Mouse (Mus musculus) myocyte (in vitro differentiated cells): Measurements from ENCODE around the gene Erbb2.

Experiments
- E2F4 ChIP-seq: IDR thresholded peaks from one replicate; pipeline ENCODE4 v1.6.1; 2011; ENCODE audit warnings: mild to moderate bottlenecking, control low read depth, moderate library complexity; ENCODE audit not compliant: insufficient read depth
- MAX ChIP-seq: IDR thresholded peaks from one replicate; pipeline ENCODE4 v1.6.1; 2011; ENCODE audit warnings: low read depth, mild to moderate bottlenecking, control low read depth
- MYOD1 ChIP-seq, 3 experiments: IDR thresholded peaks; one replicate each; pipeline ENCODE4 v1.6.1; 2011; ENCODE audit warnings: control low read depth in 2 of 3, low read depth in 2 of 3, mild to moderate bottlenecking in 2 of 3, moderate library complexity in 1 of 3; ENCODE audit not compliant: insufficient read length in 2 of 3, control insufficient read depth in 1 of 3
- POLR2A ChIP-seq: IDR thresholded peaks from one replicate; pipeline ENCODE4 v1.6.1; 2011; ENCODE audit warnings: low read depth, mild to moderate bottlenecking, control low read depth, moderate library complexity; ENCODE audit not compliant: insufficient read length
- POLR2AphosphoS2 ChIP-seq: IDR thresholded peaks from one replicate; pipeline ENCODE4 v1.6.1; 2011; ENCODE audit warnings: low read depth, control low read depth; ENCODE audit not compliant: insufficient read length

DNA sequence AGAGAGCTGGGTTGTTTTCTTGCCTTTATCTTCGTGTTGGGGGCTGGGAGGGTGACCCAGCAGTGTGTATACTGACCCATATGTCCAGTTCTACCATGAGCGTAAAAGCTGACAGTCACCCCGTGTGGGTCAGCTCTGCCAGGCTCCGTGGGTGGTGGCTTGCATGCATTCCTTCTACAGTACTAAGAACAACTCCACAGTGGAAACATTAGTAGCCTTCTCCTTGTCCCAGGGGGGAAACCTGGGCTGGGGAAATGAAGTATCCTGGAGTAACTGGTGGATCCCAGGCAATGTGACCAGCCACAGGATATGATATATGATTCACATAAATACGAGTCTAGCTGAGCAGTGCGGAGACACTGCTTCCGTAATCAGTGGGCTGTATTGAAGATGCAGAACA lies 1.5 kb downstream of the Erbb2 start:
- no peak for TF ChIP-seq E2F4
- no peak for TF ChIP-seq MYOD1 (IDR thresholded peaks at IDR 0.05; ENCODE audit: control insufficient read depth in 1 of 3, insufficient read length in 2 of 3, low read depth in 2 of 3)
- no peak for TF ChIP-seq MAX
- TF ChIP-seq POLR2AphosphoS2 = no peak
- no peak for TF ChIP-seq POLR2A
